Mouse (Mus musculus) adrenal gland (tissue): ENCODE data around the gene Slc22a16.
"Not testable (repeated sequence)": the region's sequence is repeated elsewhere in the genome, so short reads cannot be mapped to it uniquely, and the experiment has no call there.

Experiments used
- intact Hi-C: fragments of 180-260 bp; cut with DNase I; formaldehyde crosslinking; loops from one replicate; pipeline ENCODE4 v1.15.1; 2025
- long read RNA-seq, 2 experiments: library from polyadenylated mRNA; unstranded; transcript quantifications; one replicate each; pipeline ENCODE4 v2.0.0; 2020; ENCODE audit warnings: borderline replicate concordance in 1 of 2; ENCODE audit not compliant: insufficient replicate concordance in 1 of 2

Gene Slc22a16
- long read RNA-seq, experiment 1: 0 reads
- long read RNA-seq, experiment 2: 0 reads

- intact Hi-C loops: no loop called here
Observed at GRCm38 (mm10) chr10:40570036-40570435, at the start of gene Slc22a16. TSS of gene Slc22a16 (plus strand) at chr10:40570336.

- intact Hi-C loops: no loop called here
Observed at GRCm38 (mm10) chr10:40521579-40521978, 48.6 kb upstream of the Slc22a16 start.

GRCm38 (mm10) chr10:40523312-40523975 is 46.7 kb upstream of the Slc22a16 start:
- intact Hi-C loops: no loop called here

- intact Hi-C loops: loop anchor here (2.0 kb wide), 1 partner anchor 265 kb away; the partner anchor contains the start of gene Gtf3c6
Observed at GRCm38 (mm10) chr10:40524032-40524806, 45.9 kb upstream of the Slc22a16 start.

- intact Hi-C loops: loop anchor here (2.0 to 5.0 kb wide), 2 partner anchors 153 to 266 kb away; partner anchors contain the start of gene Gtf3c6
Observed at GRCm38 (mm10) chr10:40524991-40525390, 45.1 kb upstream of the Slc22a16 start.

- intact Hi-C loops: loop anchor here (2.0 to 5.0 kb wide), 2 partner anchors 153 to 267 kb away; partner anchors contain the start of gene Gtf3c6
Observed at GRCm38 (mm10) chr10:40525616-40526155, 44.5 kb upstream of the Slc22a16 start.

GRCm38 (mm10) chr10:40526301-40526761 is 43.8 kb upstream of the Slc22a16 start:
- intact Hi-C loops: loop anchor here (5.0 kb wide), 1 partner anchor 154 kb away; no protein-coding TSS in a partner anchor

- intact Hi-C loops: loop anchor here (5.0 kb wide), 1 partner anchor 155 kb away; no protein-coding TSS in a partner anchor
Observed at GRCm38 (mm10) chr10:40526986-40527385, 43.1 kb upstream of the Slc22a16 start.

GRCm38 (mm10) chr10:40527573-40527972 is 42.6 kb upstream of the Slc22a16 start:
- intact Hi-C loops: loop anchor here (5.0 kb wide), 1 partner anchor 155 kb away; no protein-coding TSS in a partner anchor

- intact Hi-C loops: loop anchor here (5.0 kb wide), 1 partner anchor 156 kb away; no protein-coding TSS in a partner anchor
Observed at GRCm38 (mm10) chr10:40528668-40529067, 41.5 kb upstream of the Slc22a16 start.

GRCm38 (mm10) chr10:40529617-40530016 is 40.5 kb upstream of the Slc22a16 start:
- intact Hi-C loops: loop anchor here (5.0 kb wide), 1 partner anchor 157 kb away; no protein-coding TSS in a partner anchor

- intact Hi-C loops: no loop called here
Observed at GRCm38 (mm10) chr10:40530661-40531060, 39.5 kb upstream of the Slc22a16 start.

GRCm38 (mm10) chr10:40532586-40532985 is 37.5 kb upstream of the Slc22a16 start:
- intact Hi-C loops: not testable (repeated sequence)

- intact Hi-C loops: no loop called here
Observed at GRCm38 (mm10) chr10:40541351-40541750, 28.8 kb upstream of the Slc22a16 start.

- intact Hi-C loops: no loop called here
Observed at GRCm38 (mm10) chr10:40549317-40549716, 20.8 kb upstream of the Slc22a16 start.

- intact Hi-C loops: no loop called here
Observed at GRCm38 (mm10) chr10:40551801-40552200, 18.3 kb upstream of the Slc22a16 start.

- intact Hi-C loops: not testable (repeated sequence)
Observed at GRCm38 (mm10) chr10:40565695-40566094, 4.4 kb upstream of the Slc22a16 start.

- intact Hi-C loops: no loop called here
Observed at GRCm38 (mm10) chr10:40575912-40576634, 5.9 kb downstream of the Slc22a16 start.

- intact Hi-C loops: no loop called here
Observed at GRCm38 (mm10) chr10:40583584-40584255, 13.6 kb downstream of the Slc22a16 start.

GRCm38 (mm10) chr10:40592186-40592585 is 22.1 kb downstream of the Slc22a16 start:
- intact Hi-C loops: no loop called here
